Mouse (Mus musculus): ENCODE measurements around the gene Prpf8.

Gene Prpf8

GRCm38 (mm10) chr11:75508162-75508561, 21.5 kb downstream of the Prpf8 start:
- DNase-seq (ENCODE audit: low read depth), result no peak

- no peak for DNase-seq (ENCODE audit: low read depth)
Observed at GRCm38 (mm10) chr11:75508904-75509303, 22.3 kb downstream of the Prpf8 start.

- DNase-seq (ENCODE audit: low read depth), result no peak
Observed at GRCm38 (mm10) chr11:75509741-75510626, 23.4 kb downstream of the Prpf8 start, which contains the start of gene Rilp. Rilp (plus strand) TSS chr11:75510094.

- peak; percentile 24 for DNase-seq (ENCODE audit: low read depth)
Observed at GRCm38 (mm10) chr11:75510627-75510993, 24.0 kb downstream of the Prpf8 start.

GRCm38 (mm10) chr11:75511213-75511612, 24.6 kb downstream of the Prpf8 start:
- no peak for DNase-seq (ENCODE audit: low read depth)

- peak; percentile 43 for DNase-seq (ENCODE audit: low read depth)
Observed at GRCm38 (mm10) chr11:75512301-75513018, 25.8 kb downstream of the Prpf8 start.

GRCm38 (mm10) chr11:75513336-75513735, 26.7 kb downstream of the Prpf8 start, which contains the start of gene Scarf1:
Scarf1 (plus strand) TSS chr11:75513540.
- no peak for DNase-seq (ENCODE audit: low read depth)

GRCm38 (mm10) chr11:75515186-75515585, 28.6 kb downstream of the Prpf8 start:
- DNase-seq (ENCODE audit: low read depth), result no peak

- no peak for DNase-seq (ENCODE audit: low read depth)
Observed at GRCm38 (mm10) chr11:75519834-75520633, 33.4 kb downstream of the Prpf8 start.

- no peak for DNase-seq (ENCODE audit: low read depth)
Observed at GRCm38 (mm10) chr11:75521609-75522008, 35.0 kb downstream of the Prpf8 start.

- no peak for DNase-seq (ENCODE audit: low read depth)
Observed at GRCm38 (mm10) chr11:75522793-75523192, 36.2 kb downstream of the Prpf8 start.

GRCm38 (mm10) chr11:75525531-75526125, 39.0 kb downstream of the Prpf8 start:
- no peak for DNase-seq (ENCODE audit: low read depth)

- no peak for DNase-seq (ENCODE audit: low read depth)
Observed at GRCm38 (mm10) chr11:75526943-75527342, 40.3 kb downstream of the Prpf8 start.

- DNase-seq (ENCODE audit: low read depth), result no peak
Observed at GRCm38 (mm10) chr11:75529771-75530170, 43.2 kb downstream of the Prpf8 start.

- DNase-seq (ENCODE audit: low read depth), result peak; percentile 87
Observed at GRCm38 (mm10) chr11:75530325-75530724, 43.7 kb downstream of the Prpf8 start.

- DNase-seq (ENCODE audit: low read depth), result no peak
Observed at GRCm38 (mm10) chr11:75530845-75531373, 44.3 kb downstream of the Prpf8 start.

- peak; percentile 95 for DNase-seq (ENCODE audit: low read depth)
Observed at GRCm38 (mm10) chr11:75531469-75532242, 45.0 kb downstream of the Prpf8 start, which contains the start of gene Slc43a2. Slc43a2 (plus strand) TSS chr11:75531694.

GRCm38 (mm10) chr11:75532340-75533277, 46.0 kb downstream of the Prpf8 start:
- DNase-seq (ENCODE audit: low read depth), result peak; percentile 93

- DNase-seq (ENCODE audit: low read depth), result peak; percentile 40
Observed at GRCm38 (mm10) chr11:75533314-75534015, 46.8 kb downstream of the Prpf8 start.

Data from 416B (cell line).